Mouse (Mus musculus) kidney, postnatal 36 days (tissue): ENCODE measurements at regions not wholly inside any gene's neighbourhood (a gene's known extent, or its start where the extent isn't known, plus 50 kb on each side); places are given as distances from the start of the nearest gene placed in this dataset.

ENCODE experiments used
- DNase-seq, 2 experiments: peaks; one replicate each; pipeline ENCODE4 v3.0.0; 2021 to 2022; ENCODE audit warnings: mixed read lengths in 2 of 2

DNA sequence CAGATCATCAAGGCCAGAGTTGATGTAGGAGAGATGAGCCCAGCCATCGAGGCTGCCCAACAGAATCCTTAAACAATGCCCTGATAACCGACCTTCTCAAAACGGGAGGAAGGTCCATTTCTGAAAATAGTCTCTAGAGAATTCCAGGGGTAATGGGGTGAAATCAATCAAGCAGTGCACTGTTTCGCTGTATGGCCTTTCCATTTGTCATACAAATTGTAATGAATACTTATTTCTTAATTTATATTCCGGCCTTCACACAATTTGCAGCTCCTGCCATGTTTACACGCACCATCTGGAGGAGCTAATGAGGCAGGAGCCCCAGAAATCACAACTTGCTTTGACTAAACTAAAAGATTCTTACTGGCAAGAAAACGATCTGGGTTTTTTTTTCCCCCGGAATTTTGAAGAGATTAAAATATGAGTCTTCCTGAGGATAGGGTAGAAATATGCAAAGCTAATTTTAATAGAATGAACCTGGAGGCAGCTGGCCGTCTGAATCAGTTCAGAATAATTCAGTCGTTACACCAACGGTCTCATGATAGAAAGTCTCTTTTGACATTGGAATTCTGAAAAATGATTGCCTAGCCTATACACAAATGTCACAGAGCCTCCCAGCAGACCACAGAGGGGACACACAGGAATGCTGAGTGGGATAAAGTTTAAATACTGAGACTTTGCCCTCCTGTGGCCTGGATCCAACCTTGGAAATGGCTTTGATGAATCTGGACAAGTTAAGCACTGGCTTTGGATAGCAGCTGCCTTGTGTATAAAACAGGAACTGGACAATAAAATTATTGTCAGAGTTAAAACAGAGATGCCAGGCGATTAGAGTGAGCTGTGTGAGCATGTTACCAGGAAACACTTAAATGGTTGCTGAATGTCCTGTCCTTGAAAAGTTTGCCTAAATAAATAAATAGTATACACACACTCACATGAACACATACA, 115.0 kb upstream of the Frem1 start:
- peak; percentile 31 to 52 for DNase-seq

DNA sequence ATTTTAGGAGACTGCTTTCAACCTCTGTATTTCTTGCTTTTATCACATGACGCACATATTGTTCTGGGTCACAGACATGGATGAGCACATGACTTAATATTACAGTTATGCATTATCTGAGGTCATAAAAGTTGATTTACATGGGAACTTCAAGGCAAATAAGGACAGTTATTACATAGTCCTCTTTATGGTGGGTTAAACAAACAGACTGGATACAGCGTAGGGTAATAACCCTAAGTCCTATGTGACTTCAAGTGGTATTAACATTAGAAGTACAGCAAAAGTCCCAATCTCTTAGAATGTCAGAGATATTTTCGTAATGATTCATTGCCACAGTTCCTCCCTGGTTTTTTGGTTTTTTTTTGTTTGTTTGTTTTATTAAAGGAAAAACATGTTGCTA, 94.6 kb upstream of the Frem1 start:
- no peak for DNase-seq

DNA sequence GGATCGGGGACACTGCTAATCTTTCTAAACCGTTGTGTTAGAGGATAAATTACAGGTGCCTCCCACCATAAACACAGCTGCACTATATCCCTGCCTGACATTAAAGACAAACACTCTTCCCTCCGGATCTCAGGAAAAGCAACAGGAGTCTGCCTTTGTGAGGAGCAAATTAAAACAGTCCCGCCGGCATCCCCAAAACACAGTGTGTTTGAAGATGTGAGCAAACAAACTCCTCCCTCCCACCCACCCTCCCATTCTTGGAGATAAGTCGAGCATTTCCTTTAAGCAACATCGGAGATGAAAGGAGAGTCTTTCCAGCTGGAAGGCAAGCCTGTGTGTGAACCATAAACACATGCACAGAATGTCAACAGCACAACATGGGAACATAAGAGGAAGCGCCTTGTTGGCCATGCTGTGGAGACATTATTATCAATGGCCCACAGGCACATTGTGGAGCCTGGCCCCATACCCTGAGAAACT, 93.6 kb upstream of the Frem1 start:
- DNase-seq: no peak

DNA sequence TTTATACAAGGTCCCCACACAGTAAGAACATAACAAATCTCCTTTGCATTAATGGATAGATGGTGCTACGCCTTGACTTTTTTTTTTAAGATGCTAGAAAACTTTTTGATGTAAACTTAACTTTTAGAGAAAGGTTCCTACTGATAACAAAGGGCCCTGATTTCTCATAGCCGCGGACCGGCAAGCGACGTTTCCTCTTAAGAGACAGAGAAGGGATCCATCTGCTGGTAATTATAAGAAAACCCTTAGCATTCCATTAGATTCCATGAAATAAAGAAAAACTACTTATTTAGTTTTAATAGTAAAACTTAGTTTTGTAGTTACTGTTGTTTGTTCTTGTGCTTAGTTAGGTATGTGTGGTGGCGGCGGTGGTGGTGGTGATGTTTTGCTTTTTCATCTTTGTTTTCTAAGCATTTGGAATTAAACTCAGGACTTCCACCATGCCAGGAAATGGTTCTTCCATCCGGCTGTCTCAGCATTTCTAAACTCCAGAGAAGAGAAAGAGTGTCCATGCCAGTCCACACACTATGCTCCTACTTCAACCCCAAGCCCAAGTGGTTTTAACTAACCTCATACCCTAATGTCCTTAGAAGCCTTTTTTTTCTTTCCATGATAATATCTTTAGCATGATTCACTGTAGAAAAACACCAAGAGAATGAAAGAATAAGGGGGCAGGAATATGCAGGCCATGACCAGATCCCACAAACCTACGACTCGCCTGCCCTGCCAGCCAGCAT, 92.8 kb upstream of the Frem1 start:
- DNase-seq: no peak

DNA sequence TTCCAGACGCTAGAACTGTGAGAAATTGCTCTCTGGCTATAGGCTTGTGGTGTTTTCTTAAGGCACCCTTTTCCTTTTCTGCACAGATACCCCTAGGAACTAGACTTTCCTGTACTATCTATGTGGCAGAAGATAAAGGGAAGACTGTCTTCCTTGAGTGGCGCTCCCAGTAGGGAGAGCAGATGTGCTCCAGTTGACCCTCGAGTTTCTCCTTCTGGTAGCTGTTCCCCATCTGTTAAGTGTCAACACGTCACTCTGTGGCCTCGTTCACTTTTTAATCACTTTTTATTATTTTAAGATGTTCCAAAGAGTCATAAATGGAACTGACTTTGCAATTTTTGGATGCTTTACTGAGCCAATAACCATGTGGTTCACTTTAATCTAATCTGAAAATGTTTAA, 89.6 kb upstream of the Frem1 start:
- DNase-seq: no peak

DNA sequence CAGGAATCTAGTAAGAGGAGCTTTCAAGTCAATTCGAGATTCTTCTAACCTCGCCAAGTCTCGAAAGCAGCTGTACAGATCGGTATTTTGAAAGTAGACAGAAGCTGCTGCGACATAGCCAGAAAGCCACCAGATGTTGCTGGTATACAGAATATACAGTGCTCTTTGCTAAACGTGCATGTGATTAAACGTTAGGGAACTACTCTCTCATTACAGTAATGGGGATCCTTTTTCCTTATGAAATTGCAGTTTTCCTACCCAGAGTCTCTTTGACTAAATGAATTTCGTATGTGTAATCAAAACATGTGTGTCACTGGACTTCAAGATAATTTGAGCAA, 70.5 kb upstream of the Frem1 start:
- DNase-seq: no peak

DNA sequence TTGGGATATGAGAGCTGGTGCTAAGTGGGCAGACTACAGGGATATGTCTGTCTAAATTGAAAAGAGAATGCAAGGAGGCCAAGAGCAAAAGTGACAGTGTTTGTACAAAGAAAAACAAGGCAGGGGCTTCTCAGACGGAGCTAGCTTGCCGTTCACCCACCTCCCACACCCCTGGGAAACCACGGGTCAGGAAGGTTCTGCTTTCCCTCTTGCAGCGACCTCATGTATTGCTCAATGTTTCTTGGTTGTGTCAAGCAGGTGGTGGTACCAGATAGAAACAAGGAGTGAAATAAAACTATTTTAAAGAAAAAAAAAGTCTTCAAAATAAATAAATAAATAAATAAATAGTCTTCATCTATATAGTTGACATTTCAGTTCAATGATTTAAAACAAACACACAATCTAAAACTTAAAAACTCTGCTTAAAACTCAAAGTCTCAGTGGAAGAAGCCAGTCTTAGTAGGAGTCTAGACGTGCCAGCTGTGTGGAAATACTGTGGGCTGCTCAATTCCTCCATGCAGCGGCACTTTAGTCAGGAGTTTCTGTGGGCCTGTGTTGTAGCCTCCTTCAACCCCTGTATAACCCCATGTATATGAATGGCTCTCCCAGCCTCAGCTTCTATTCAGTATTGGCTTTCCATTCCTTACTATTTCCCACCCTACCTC, 70.0 kb upstream of the Frem1 start:
- no peak for DNase-seq

DNA sequence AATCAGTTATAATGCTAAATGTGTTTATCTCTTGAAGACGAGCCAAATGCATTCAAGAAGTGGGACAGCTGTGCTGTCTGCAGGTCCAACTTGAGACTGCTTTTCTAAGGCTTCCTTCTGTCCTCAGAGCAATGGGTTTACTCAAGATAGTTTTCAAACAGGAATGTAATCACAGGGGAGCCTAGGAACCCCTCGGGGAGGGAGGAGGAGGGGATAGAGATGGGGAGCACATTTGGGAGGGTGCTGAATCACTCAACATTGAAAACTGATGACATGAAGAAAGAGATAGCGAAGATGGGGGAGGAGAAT, 56.5 kb upstream of the Frem1 start:
- no peak for DNase-seq

DNA sequence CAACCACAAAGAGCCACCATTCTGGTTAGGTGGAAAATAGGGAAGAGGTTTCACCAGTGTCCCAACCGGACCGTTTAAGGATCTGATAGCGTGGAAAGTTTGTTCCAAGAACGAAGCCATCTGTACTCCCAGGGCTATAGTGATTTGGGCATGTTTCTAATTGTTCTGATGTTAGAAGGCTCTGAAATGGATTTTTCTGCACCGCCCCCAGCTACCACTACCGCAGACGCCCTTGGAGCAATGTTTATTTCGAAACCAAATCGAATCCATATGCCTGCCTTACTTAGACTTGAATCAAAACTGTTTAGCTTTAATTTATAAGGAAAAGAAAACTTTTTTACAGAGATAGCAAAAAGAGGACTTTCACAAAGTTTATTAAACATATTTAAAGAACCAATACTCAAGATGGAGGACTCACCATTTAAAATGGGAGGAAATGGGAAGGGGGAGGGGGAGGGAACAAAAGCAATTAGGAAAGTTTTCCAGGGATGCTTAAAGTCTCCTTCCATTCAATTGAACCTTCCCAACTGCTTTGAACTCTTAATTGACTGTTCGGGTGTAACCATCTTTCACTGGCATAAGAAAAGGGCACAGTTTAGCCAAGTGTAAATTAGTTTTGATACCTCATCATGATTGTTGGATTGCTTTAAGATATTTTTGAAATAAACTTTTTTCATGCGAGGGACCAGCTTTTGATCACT, 56.0 kb upstream of the Frem1 start:
- DNase-seq: no peak

DNA sequence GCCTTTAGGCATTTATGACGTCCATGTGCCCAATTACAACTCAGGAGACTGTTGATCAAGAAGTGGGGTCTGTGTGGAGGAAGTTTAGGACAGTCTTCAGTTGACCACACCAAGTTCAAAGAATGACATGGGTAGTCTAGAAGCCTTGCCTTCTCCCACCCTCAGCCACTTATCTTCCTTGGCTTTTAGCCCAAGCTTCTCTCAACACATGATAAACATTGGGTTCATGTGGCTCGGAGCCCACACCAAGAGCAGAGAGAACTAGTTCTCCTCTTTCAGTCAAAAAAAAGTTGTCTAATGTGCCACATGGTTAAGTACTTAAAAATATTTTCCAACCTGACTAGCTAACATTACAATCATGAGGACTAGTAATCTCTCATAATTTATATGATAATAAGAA, 55.0 kb upstream of the Frem1 start:
- no peak for DNase-seq

DNA sequence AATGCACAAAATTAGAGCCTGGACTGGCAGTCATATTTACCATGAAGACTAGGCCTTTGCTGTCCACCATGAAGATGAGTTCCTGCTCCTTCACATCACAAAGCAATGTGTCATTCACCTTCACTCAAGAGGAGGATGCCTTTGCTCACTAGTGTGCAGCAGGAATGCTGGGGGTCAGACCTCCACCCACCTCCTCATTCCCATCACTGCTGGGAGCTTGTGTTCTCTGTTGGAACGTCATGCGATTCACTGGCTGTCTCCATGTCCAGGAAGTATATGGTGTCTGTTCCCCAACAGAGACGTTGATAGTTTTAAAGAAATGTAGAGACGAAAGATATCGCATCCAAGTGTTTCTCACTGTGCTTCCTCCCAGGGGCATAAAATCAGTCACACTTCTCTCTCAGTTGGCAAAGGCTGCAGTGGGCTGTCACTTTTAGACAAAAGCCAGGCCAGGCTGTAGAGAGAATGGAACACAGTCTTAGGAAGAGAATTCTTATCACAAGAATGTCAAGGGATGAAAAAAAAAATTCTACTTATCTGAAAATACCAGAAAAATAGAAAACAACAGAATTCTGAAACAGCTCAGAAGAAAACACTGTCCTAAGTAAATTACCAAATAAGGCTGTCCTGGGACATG, 52.0 kb upstream of the Frem1 start:
- no peak for DNase-seq

DNA sequence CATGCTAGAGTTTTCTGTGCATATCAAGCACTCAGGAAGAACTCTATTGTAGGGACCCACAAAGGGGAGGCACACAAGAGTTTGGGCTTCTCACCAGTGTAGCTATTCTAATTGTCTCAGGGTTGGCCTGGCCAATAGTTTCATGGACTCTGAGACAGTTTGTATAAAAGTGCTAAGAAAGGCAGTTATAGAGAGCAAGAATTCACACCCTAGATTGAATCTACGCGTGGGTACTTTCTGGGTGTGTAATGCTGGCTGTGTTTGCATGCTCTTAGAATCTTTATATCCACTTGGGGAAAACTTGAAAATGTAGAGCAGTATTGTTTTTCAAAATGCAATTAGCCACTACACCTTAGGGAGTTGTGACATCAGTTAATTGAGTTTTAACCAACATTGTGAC, 50.8 kb upstream of the Frem1 start:
- no peak for DNase-seq

DNA sequence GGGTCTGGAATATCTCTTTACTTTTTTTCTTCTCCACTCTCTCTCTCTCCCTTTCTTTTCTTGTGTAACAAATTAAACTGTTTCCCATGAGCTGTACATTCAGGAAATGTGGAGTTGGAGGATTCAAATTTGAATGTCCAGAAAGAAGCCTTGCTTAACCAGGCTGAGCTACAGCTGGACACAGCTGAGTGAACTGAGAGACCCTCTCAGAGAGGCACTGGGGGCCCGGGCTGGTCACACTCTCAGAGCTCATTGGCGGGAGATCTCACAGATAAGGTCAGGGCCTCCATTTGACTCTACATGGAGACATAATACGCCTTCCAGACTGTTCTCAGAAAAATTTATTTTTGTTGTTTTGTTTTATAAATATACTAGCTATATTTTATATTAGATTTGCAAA, 49.9 kb upstream of the Frem1 start:
- DNase-seq: no peak
